Mouse (Mus musculus) liver, embryonic 11.5 days (tissue): ENCODE data around the gene Fam181a. TPM values are rescaled to one million over a fixed set of nuclear protein-coding genes. Genes with fewer than 3 reads are reported as not detected.

Source experiments
- ATAC-seq: fragments of 200-750 bp; cut with Nextera tagmentation; replicated peaks from 2 replicates; pipeline ENCODE4 v1.8.0; 2017; ENCODE audit warnings: moderate number of reproducible peaks, mild to moderate bottlenecking, moderate TSS enrichment, moderate library complexity; ENCODE audit not compliant: low FRiP score
- DNase-seq: peaks from one replicate; pipeline ENCODE4 v3.0.0-alpha.2; 2017; ENCODE audit warnings: low spot score
- H3K27ac ChIP-seq: fragments of 300-500 bp; sonication (generic); 2 replicates; pipeline ENCODE4 v1.5.1; 2014; ENCODE audit warnings: mild to moderate bottlenecking, low read depth, low read length, control low read depth
- H3K27me3 ChIP-seq: fragments of 300-500 bp; sonication (generic); replicated peaks from 2 replicates; pipeline ENCODE4 v1.6.1; 2014; ENCODE audit warnings: low read length, mixed read lengths; ENCODE audit not compliant: control insufficient read depth, insufficient read depth
- H3K36me3 ChIP-seq: fragments of 300-500 bp; sonication (generic); 2 replicates; pipeline ENCODE4 v1.6.1; 2014; ENCODE audit warnings: mild to moderate bottlenecking, low read length, moderate library complexity, mixed read lengths; ENCODE audit not compliant: control insufficient read depth, insufficient read depth
- H3K4me1 ChIP-seq: fragments of 300-500 bp; sonication (generic); replicated peaks from 2 replicates; pipeline ENCODE4 v1.6.1; 2014; ENCODE audit warnings: low read length, mixed read lengths; ENCODE audit not compliant: control insufficient read depth, insufficient read depth
- H3K4me2 ChIP-seq: fragments of 300-500 bp; sonication (generic); 2 replicates; pipeline ENCODE4 v1.6.1; 2014; ENCODE audit warnings: mild to moderate bottlenecking, control low read depth, moderate library complexity
- H3K4me3 ChIP-seq: fragments of 300-500 bp; sonication (generic); 2 replicates; pipeline ENCODE4 v1.5.1; 2014; ENCODE audit warnings: low read depth, low read length, control low read depth
- H3K9ac ChIP-seq: fragments of 300-500 bp; sonication (generic); 2 replicates; pipeline ENCODE4 v1.6.1; 2014; ENCODE audit warnings: low read depth, low read length, control low read depth
- H3K9me3 ChIP-seq: fragments of 300-500 bp; sonication (generic); 2 replicates; pipeline ENCODE4 v1.6.1; 2016; ENCODE audit warnings: low read length, inconsistent platforms, mixed read lengths; ENCODE audit not compliant: control insufficient read depth
- whole genome bisulfite sequencing: fragments of 180-500 bp; shearing (Covaris S2); extraction: QIAGEN DNeasy Blood & Tissue Kit; methylation state at CpG from one replicate; pipeline ENCODE4 v1.1.7; 2014; 5-methylcytosine and 5-hydroxymethylcytosine counted together
- polyA plus RNA-seq: library from polyadenylated mRNA; unstranded; fragments of >200 nt; fragmentation: Nextera tagmentation; extraction: Ambion mirVana; gene quantifications from 2 replicates; pipeline ENCODE4 v1.2.1, GENCODE M21; 2014

The Fam181a gene
- polyA plus RNA-seq, 1 experiment from 2014 or later = not detected

DNA sequence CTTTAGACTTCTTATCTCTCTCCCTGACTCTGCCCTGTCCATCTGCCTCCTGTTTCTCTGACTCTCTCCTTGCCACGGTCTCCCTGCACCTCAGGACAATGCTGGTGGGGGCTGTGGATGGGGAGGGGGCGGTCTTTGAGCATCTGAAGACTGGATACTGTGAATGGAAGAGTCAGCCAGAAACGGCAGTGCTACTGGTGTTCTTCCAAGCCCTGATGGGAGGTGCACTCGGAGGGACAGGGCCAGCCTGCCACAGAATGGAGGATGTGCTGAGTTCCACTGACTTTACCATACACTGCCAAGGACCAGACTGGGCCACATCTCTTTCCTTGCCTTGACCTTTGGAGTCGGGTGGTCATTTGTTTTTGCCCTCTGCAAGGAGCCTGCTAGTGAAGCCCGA lies 27.8 kb upstream of the Fam181a start:
- 64% methylated on average over 6 of the region's 6 CpGs for WGBS
- Histone ChIP-seq H3K27ac (no peak overlapping the region), H3K9me3 (no peaks in the 10 kb centered on the region), H3K4me1 (no peaks in the 10 kb centered on the region), H3K9ac (no peak overlapping the region), H3K4me3 (no peak overlapping the region), H3K4me2 (no peak overlapping the region), H3K36me3 (no peaks in the 10 kb centered on the region), H3K27me3 (no peaks in the 10 kb centered on the region)
- ATAC-seq (no peak), DNase-seq (no peak)

DNA sequence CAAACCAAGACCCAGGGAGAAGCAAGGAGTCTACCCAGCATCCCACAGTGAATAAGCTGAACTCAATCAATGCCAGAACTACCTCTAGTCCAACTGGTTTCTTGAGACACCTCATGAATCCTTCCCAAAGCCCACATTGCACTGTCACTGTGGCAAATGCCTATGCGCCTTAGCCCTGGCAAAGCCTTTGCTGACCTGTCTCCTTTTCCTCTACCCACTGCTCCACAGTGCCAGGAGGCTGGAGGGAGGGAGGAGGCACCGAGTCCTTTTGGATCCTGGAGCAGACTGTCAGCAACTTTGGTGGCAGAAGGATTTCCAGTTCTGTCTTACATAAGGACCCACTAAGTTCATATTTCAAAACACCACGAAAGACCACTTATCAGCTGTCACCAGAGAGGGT lies 27.4 kb upstream of the Fam181a start:
- Histone ChIP-seq H3K36me3 (no peaks in the 10 kb centered on the region), H3K27me3 (no peaks in the 10 kb centered on the region), H3K27ac (no peak overlapping the region), H3K4me2 (no peak overlapping the region), H3K4me3 (no peak overlapping the region), H3K4me1 (no peaks in the 10 kb centered on the region), H3K9ac (no peak overlapping the region), H3K9me3 (no peaks in the 10 kb centered on the region)
- 77% methylated on average over 3 of the region's 3 CpGs for whole genome bisulfite sequencing
- no peak for DNase-seq
- no peak for ATAC-seq

DNA sequence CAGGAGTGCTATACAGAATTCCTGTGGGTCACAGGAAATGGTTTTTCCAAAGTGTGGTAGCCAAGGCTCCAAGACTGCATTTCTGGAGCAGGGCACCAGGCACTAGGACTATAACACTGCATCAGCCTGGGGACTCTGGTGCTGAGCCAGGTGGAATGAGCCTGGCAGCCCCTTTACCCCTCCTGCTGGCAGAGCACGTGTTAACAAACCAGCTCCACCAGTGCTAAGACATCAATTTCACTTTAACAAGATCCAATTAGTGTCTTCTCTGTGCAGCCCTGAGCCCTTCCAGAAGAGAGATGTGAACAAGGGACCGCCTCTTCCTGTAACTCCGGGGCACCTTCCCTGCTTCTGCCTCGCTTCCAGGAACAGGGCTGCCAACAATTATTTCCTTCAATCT lies 23.5 kb upstream of the Fam181a start:
- Histone ChIP-seq H3K4me3 (no peak overlapping the region), H3K4me2 (no peak overlapping the region), H3K9me3 (no peaks in the 10 kb centered on the region), H3K27ac (no peak overlapping the region), H3K9ac (no peak overlapping the region), H3K36me3 (no peaks in the 10 kb centered on the region), H3K27me3 (no peaks in the 10 kb centered on the region), H3K4me1 (no peaks in the 10 kb centered on the region)
- ATAC-seq = no peak
- no peak for DNase-seq
- 55% methylated on average over 4 of the region's 4 CpGs for WGBS

DNA sequence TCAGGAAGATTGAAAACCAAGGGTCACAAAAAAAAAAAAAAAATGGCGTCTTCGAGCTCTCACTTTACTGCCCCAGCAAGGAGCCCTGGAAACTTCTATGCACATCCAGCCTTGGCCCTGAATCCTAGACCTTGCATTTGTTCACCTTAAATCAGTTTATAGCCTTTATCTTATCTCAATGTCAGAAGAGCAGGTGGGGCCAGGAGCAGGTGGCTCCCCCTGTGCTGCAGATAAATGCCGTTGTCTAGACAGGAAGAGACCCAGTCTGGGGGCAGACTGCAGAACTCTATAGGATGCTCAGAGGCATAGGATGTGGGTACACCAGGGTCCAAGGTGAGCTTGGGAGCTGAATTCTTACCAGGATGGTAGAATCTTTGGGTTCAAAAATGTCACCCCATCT lies 18.4 kb upstream of the Fam181a start:
- Histone ChIP-seq H3K9ac (no peak overlapping the region), H3K27me3 (no peaks in the 10 kb centered on the region), H3K4me1 (no peaks in the 10 kb centered on the region), H3K9me3 (no peaks in the 10 kb centered on the region), H3K4me2 (no peak overlapping the region), H3K36me3 (no peaks in the 10 kb centered on the region), H3K27ac (no peak overlapping the region), H3K4me3 (no peak overlapping the region)
- ATAC-seq = no peak
- WGBS = 74% methylated on average over 3 of the region's 3 CpGs
- DNase-seq = no peak

DNA sequence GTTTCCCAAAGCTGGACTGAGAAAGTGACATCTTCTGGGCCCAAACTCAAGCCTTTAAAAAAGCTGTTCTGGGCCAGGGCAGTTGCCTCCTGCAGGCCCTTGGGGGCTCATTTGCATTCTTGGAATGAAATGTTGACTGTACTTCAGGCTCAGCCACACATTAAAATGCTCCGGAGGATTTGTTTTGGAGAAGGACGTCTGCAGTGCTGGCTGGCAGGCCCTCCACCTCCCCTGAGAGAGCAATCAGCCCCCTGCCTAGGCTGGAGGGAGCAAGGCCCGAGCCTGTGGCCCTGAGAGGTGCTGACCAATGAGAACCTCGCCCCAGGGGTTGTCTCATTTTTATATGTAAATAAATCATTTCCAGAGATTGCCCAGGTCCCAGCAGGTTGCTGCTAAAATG lies 14.5 kb upstream of the Fam181a start:
- DNase-seq (no peak), ATAC-seq (no peak)
- no peaks in the 10 kb centered on the region for H3K4me1 ChIP-seq
- no peak overlapping the region for H3K4me3 ChIP-seq
- no peak overlapping the region for H3K9ac ChIP-seq
- H3K4me2 ChIP-seq = no peak overlapping the region
- H3K36me3 ChIP-seq = no peaks in the 10 kb centered on the region
- 24% methylated on average over 4 of the region's 4 CpGs for WGBS
- no peaks in the 10 kb centered on the region for H3K9me3 ChIP-seq
- H3K27ac ChIP-seq = no peak overlapping the region
- H3K27me3 ChIP-seq = no peaks in the 10 kb centered on the region

DNA sequence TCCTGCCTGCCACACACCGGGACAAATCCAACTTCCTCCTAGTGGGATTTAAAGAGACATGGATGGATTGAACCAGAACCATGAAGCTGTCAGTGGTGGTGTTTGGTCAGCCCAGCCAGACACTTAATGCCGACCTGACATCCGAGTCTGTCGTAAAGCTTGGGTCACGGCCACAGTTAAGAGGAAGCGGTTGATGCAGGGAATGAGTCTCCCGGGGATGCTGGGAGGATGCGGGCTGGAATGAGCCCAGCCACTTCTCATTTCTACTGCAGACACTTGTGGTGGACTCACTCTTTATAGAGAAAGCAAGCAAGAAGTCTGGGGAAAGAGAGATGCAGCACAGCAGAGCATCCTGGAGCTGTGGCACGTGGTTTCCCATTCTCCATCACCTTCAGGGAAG lies 10.3 kb upstream of the Fam181a start:
- ATAC-seq (no peak), DNase-seq (no peak)
- Histone ChIP-seq H3K27me3 (no peaks in the 10 kb centered on the region), H3K36me3 (no peaks in the 10 kb centered on the region), H3K9ac (no peak overlapping the region), H3K4me1 (no peaks in the 10 kb centered on the region), H3K4me3 (no peak overlapping the region), H3K4me2 (no peak overlapping the region), H3K9me3 (no peaks in the 10 kb centered on the region), H3K27ac (no peak overlapping the region)
- WGBS = 65% methylated on average over 9 of the region's 9 CpGs

DNA sequence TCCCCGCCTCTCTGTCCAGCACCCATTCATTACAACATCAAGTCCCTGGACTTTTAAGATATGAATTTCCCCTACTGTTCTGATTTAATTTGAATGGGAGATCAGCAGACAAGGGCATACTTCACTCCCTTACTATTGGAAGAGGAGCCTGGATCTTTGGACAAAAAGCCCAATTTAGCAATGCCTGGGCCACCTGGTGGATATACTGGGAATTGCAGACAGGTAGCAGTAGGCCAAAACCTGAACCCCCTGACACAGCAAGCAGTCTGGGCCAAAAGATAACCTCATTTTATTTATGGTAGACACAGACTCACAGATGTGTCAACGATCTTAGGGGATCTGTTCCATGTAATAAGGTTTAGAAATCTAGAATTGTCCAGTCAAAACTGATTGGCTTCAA lies 9.1 kb upstream of the Fam181a start:
- 60% methylated on average over 2 of the region's 2 CpGs for WGBS
- Histone ChIP-seq H3K4me2 (no peak overlapping the region), H3K36me3 (no peaks in the 10 kb centered on the region), H3K27ac (no peak overlapping the region), H3K9ac (no peak overlapping the region), H3K4me3 (no peak overlapping the region), H3K27me3 (no peaks in the 10 kb centered on the region), H3K9me3 (no peaks in the 10 kb centered on the region), H3K4me1 (no peaks in the 10 kb centered on the region)
- no peak for ATAC-seq
- no peak for DNase-seq

DNA sequence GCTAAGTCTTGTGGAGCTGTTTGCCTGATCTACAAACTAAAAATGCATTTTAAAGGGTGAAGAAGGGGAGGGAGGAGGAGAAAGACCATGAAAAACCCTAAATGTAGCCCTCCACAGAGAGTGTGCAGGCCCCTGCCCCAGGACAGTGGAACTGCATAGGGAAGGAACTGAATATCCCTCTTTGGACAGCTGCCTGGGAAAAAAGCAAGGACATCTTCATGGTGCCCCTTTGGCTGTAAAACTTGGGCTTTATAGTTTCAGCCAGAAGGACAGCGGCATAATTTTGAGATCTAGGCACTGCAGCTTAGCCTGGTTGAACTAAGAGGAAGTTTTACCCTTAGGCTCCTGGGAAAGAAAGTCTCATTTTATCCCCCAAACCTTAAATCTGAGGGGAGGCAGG lies 7.8 kb upstream of the Fam181a start:
- H3K27me3 ChIP-seq = no peaks in the 10 kb centered on the region
- 85% methylated on average over 1 of the region's 1 CpGs for WGBS

DNA sequence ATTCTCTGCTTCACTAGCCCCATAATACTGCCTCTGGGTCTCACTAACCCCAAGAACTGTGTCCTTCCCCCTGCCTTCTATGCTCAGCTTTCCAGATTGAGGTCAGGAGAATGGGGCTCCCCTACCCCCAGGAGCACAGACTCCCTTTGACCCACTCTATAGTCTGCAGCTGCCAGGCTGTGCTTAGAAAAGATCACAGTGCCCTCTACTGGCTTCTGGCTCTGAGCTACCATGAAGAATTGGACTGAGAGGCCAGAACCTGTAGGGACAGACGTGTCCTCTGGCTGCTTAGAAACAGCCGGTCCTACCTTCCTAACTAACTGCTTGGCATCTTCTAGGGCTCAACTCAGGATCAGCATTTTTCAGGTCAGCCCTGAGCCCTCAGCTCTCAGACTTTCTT lies 4.6 kb upstream of the Fam181a start:
- Histone ChIP-seq H3K9me3 (no peaks in the 10 kb centered on the region), H3K36me3 (no peaks in the 10 kb centered on the region), H3K4me2 (no peak overlapping the region), H3K4me3 (no peak overlapping the region), H3K4me1 (no peaks in the 10 kb centered on the region), H3K27ac (no peak overlapping the region), H3K27me3 (no peaks in the 10 kb centered on the region), H3K9ac (no peak overlapping the region)
- WGBS = 28% methylated on average over 2 of the region's 2 CpGs
- ATAC-seq = no peak
- DNase-seq = no peak

More for the DNA sequence above, 7.8 kb upstream of the Fam181a start:
- no peak overlapping the region for H3K9ac ChIP-seq
- no peak overlapping the region for H3K4me2 ChIP-seq
- H3K27ac ChIP-seq = no peak overlapping the region
- H3K9me3 ChIP-seq = no peaks in the 10 kb centered on the region
- H3K4me3 ChIP-seq = no peak overlapping the region
- no peak for ATAC-seq
- H3K4me1 ChIP-seq = no peaks in the 10 kb centered on the region
- DNase-seq = no peak
- H3K36me3 ChIP-seq = no peaks in the 10 kb centered on the region
